Mouse (Mus musculus) intestine, embryonic 16.5 days (tissue): Measurements from ENCODE around the gene Gm11492. TPM values are rescaled to one million over a fixed set of nuclear protein-coding genes. Genes with fewer than 3 reads are reported as not detected.
A peak's percentile ranks its signal among the peaks of the same experiment; 100 is the strongest.

Source experiments
- ATAC-seq: fragments of 200-750 bp; cut with Nextera tagmentation; 2 replicates; pipeline ENCODE4 v1.8.0; 2017; ENCODE audit warnings: moderate TSS enrichment, moderate library complexity
- H3K27ac ChIP-seq: fragments of 300-500 bp; sonication (generic); 2 replicates; pipeline ENCODE4 v1.5.1; 2014; ENCODE audit warnings: mild to moderate bottlenecking, low read length
- H3K27me3 ChIP-seq: fragments of 300-500 bp; sonication (generic); replicated peaks from 2 replicates; pipeline ENCODE4 v1.6.1; 2014; ENCODE audit warnings: low read length, control low read depth, mixed read lengths; ENCODE audit not compliant: control insufficient read depth, insufficient read depth
- H3K36me3 ChIP-seq: fragments of 300-500 bp; sonication (generic); 2 replicates; pipeline ENCODE4 v1.6.1; 2014; ENCODE audit warnings: low read length, control low read depth; ENCODE audit not compliant: control insufficient read depth, insufficient read depth
- H3K4me1 ChIP-seq: fragments of 300-500 bp; sonication (generic); 2 replicates; pipeline ENCODE4 v1.6.1; 2014; ENCODE audit warnings: low read length, control low read depth, mixed read lengths; ENCODE audit not compliant: control insufficient read depth, insufficient read depth
- H3K4me2 ChIP-seq: fragments of 300-500 bp; sonication (generic); 2 replicates; pipeline ENCODE4 v1.6.1; 2014; ENCODE audit warnings: low read depth, low read length, control low read depth
- H3K4me3 ChIP-seq: fragments of 300-500 bp; sonication (generic); 2 replicates; pipeline ENCODE4 v1.5.1; 2014; ENCODE audit warnings: mild to moderate bottlenecking, low read length
- H3K9ac ChIP-seq: fragments of 300-500 bp; sonication (generic); 2 replicates; pipeline ENCODE4 v1.6.1; 2014; ENCODE audit warnings: low read depth, low read length
- H3K9me3 ChIP-seq: fragments of 300-500 bp; sonication (generic); 2 replicates; pipeline ENCODE4 v1.6.1; 2016; ENCODE audit warnings: low read length, control low read depth; ENCODE audit not compliant: control insufficient read depth
- WGBS: fragments of 180-500 bp; shearing (Covaris S2); extraction: QIAGEN DNeasy Blood & Tissue Kit; methylation state at CpG from one replicate; pipeline ENCODE4 v1.1.7; 2014; 5-methylcytosine and 5-hydroxymethylcytosine counted together
- polyA plus RNA-seq: library from polyadenylated mRNA; unstranded; fragments of >200 nt; fragmentation: Nextera tagmentation; extraction: Ambion mirVana; gene quantifications from 2 replicates; pipeline ENCODE4 v1.2.1, GENCODE M21; 2015

The Gm11492 gene
- polyA plus RNA-seq, 1 experiment from 2014 or later = not detected

DNA sequence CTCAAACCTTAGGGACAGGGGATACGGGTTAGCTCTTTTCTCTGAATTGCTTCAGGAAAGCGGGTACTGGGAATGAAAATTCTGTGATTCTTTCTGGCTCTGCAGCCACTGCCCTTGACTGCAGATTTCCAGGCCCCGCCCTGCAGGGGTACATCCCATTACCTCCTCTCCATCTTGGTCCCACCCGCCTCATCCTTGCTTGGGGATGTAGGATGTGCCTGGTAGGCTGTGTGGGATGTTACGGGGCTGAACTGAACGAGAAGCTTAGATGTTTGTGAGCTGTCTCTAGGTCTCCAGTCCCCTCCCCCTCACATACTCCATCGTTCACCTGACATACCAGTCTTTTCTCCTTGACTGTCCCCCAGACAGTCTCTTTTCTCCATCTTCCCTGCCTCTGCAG is 29.5 kb downstream of the Gm11492 start:
- H3K36me3 ChIP-seq = peaks cover 18% of the 10 kb centered on the region
- H3K9me3 ChIP-seq = no peaks in the 10 kb centered on the region
- H3K4me3 ChIP-seq = peak overlapping the region; percentile 74
- ATAC-seq = no peak
- H3K27me3 ChIP-seq = no peaks in the 10 kb centered on the region
- peaks cover 51% of the 10 kb centered on the region for H3K4me1 ChIP-seq
- peak overlapping the region; percentile 88 for H3K9ac ChIP-seq
- H3K4me2 ChIP-seq = peak overlapping the region; percentile 99
- 11% methylated on average over 7 of the region's 7 CpGs for WGBS
- peak overlapping the region; percentile 79 for H3K27ac ChIP-seq

DNA sequence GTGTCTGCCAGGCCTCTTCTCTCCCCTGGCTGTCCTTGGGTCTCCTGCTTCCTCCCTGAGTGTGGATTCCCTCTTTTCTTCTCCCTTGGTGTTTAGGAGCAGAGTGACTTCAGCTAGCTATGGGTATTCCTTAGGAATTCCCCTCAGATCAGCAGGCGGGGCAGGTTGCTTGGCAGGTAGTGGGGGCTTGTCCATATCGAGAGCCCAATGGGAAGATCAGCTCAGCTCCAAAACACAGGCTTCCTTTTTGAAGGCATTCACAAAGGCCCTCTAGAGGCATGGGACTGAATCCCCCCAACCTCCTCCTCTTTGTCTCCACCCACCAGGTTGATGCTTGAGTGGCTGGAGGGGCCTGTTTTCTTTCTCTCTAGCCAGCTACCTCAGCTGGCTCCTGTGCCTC is 30.0 kb downstream of the Gm11492 start:
- peak overlapping the region; percentile 88 for H3K9ac ChIP-seq
- H3K4me2 ChIP-seq = peak overlapping the region; percentile 99
- ATAC-seq = no peak
- no peaks in the 10 kb centered on the region for H3K27me3 ChIP-seq
- whole genome bisulfite sequencing = 36% methylated on average over 2 of the region's 2 CpGs
- H3K4me3 ChIP-seq = peak overlapping the region; percentile 74; the same call in 1 of the 2 replicates
- H3K27ac ChIP-seq = no peak overlapping the region
- H3K9me3 ChIP-seq = no peaks in the 10 kb centered on the region
- peaks cover 51% of the 10 kb centered on the region for H3K4me1 ChIP-seq
- peaks cover 21% of the 10 kb centered on the region for H3K36me3 ChIP-seq

DNA sequence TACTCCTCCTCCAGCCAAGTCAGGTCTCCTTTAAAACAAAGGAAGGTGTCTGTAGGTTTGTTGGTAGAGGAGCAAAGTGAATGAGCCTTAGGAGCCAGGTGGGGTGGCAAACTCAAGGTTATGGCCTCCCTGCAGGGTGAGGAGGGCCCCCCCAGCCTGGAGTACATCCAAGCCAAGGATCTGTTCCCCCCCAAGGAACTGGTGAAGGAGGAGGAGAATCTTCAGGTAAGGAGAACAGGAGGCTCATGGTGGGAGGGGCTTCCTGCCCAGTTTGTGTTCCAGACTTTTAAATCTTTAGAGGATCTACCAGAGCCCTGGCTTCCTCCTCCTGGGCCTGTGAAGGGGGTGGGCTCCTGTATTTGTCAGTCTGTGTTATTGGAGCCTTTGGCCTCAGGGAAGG is 30.6 kb downstream of the Gm11492 start:
- H3K36me3 ChIP-seq = peaks cover 25% of the 10 kb centered on the region
- no peak overlapping the region for H3K27ac ChIP-seq
- H3K9me3 ChIP-seq = no peaks in the 10 kb centered on the region
- H3K4me2 ChIP-seq = no peak overlapping the region
- H3K9ac ChIP-seq = no peak overlapping the region
- no peak for ATAC-seq
- H3K27me3 ChIP-seq = no peaks in the 10 kb centered on the region
- peaks cover 51% of the 10 kb centered on the region for H3K4me1 ChIP-seq
- H3K4me3 ChIP-seq = no peak overlapping the region

DNA sequence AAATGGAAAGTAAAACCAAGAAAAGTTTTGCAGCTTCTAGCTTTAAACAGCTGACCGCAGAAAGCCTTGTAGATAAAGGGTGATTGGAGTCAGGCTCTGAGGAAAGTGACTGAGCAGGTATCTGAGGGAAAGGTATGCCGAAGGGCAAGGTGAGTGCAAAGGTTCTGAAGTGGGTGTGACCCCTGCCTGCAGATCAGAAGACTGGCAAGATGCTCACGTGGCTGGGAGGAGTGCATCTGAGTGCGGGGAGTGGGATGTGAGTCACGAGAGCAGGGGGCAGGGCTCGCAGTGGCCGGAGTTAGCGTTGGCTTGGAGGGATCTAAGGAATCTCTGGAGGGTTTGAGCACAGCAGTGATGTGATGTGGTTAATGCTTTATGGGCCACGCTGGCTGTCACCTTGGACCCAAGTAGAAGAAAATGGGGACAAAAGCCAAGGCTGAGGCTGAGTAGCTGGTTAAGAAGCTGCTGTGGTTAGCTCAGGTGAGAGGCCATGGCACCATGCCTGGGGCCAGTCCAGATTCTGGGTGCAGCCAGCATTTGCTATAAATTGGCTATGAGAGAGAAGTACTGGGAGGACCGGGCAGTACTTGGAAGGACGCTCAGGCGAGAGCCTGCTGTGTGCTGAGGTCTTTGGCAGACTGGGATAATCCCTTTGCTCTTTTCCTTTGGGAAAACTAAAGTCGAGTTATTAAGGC is 33.1 kb downstream of the Gm11492 start:
- Histone ChIP-seq H3K4me3 (no peak overlapping the region), H3K9ac (no peak overlapping the region), H3K4me1 (peaks cover 33% of the 10 kb centered on the region), H3K36me3 (peaks cover 39% of the 10 kb centered on the region), H3K27me3 (no peaks in the 10 kb centered on the region), H3K27ac (0 out of 2 replicates have a peak overlapping the region, but pooled peaks have one; percentile 34), H3K4me2 (no peak overlapping the region), H3K9me3 (no peaks in the 10 kb centered on the region)
- 79% methylated on average over 13 of the region's 13 CpGs for WGBS
- ATAC-seq = peak; percentile 30

DNA sequence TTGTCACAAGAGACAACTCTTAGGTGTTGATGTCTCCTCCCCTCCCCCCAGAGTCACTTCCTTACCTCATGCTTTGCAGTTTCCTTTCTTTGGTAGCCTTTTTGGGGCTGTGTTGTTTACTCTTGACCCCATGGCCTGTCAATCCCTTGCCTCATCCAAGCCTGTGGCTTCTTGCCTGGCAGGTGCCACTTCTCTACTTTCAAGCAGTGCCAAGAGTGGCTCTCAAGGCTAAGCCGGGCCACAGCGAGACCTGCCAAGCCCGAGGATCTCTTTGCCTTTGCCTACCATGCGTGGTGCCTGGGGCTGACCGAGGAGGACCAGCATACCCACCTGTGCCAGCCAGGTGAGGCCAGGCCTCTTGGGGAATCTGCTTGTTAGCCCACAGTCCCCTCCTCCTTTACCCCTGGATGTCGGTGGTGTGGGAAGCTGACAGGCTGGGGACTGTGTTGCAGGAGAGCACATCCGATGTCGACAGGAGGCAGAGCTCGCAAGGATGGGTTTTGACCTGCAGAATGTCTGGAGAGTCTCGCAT is 33.9 kb downstream of the Gm11492 start:
- H3K36me3 ChIP-seq = peaks cover 43% of the 10 kb centered on the region
- H3K27me3 ChIP-seq = no peaks in the 10 kb centered on the region
- H3K4me2 ChIP-seq = no peak overlapping the region
- 92% methylated on average over 10 of the region's 10 CpGs for WGBS
- H3K27ac ChIP-seq = no peak overlapping the region
- H3K4me1 ChIP-seq = peaks cover 26% of the 10 kb centered on the region
- H3K4me3 ChIP-seq = no peak overlapping the region
- no peak overlapping the region for H3K9ac ChIP-seq
- no peak for ATAC-seq
- H3K9me3 ChIP-seq = no peaks in the 10 kb centered on the region

DNA sequence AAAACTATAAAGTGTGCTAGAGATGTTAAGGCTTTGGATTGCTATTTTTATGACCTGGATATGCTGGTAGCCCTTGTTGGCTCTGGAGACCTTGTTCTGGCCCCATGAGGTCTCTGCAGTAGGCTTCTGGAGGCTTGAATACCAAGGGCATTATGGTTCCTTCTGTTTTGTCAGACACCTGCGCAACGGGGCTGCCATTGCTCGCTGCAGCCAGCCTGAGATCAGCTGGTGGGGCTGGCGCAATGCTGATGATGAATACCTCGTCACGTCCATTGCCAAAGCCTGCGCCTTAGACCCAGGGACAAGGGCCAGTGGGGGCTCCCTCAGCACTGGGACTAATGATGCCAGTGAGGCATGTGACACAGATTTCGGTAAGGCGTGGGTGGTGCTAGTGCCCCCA is 35.8 kb downstream of the Gm11492 start:
- H3K27ac ChIP-seq = no peak overlapping the region
- H3K4me3 ChIP-seq = no peak overlapping the region
- H3K4me2 ChIP-seq = no peak overlapping the region
- peaks cover 13% of the 10 kb centered on the region; the same call in 1 of the 2 replicates for H3K4me1 ChIP-seq
- no peaks in the 10 kb centered on the region for H3K27me3 ChIP-seq
- no peak for ATAC-seq
- H3K9ac ChIP-seq = no peak overlapping the region
- peaks cover 44% of the 10 kb centered on the region for H3K36me3 ChIP-seq
- H3K9me3 ChIP-seq = no peaks in the 10 kb centered on the region
- WGBS = 93% methylated on average over 9 of the region's 9 CpGs

- WGBS = 96% methylated on average over 2 of the region's 2 CpGs
- Histone ChIP-seq H3K4me1 (peaks cover 7% of the 10 kb centered on the region; the same call in 1 of the 2 replicates), H3K9ac (no peak overlapping the region), H3K27me3 (no peaks in the 10 kb centered on the region), H3K27ac (no peak overlapping the region), H3K9me3 (no peaks in the 10 kb centered on the region), H3K4me2 (no peak overlapping the region), H3K4me3 (no peak overlapping the region), H3K36me3 (peaks cover 33% of the 10 kb centered on the region)
- no peak for ATAC-seq
Measured at GRCm38 (mm10) chr11:87603571-87603970, 37.1 kb downstream of the Gm11492 start.

DNA sequence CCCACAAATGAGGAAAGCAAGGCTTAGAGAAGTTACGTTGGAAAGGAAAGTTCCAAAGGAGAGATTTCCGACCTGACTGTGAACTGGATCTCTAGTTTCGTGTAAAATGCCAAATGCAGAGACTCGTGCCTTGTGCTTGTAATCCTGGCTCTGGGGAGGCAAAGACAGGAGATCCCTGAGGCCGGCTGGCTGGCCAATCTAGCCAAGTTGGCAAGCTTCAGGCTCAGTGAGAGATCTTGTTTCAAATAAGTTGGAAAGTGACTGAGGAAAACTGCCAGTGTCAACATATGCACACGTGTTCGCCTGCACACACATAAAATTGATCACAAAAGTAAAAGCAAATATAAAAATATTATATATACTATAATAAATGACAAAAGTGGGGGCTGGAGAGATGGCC is 42.8 kb downstream of the Gm11492 start:
- 92% methylated on average over 7 of the region's 7 CpGs for WGBS
- Histone ChIP-seq H3K36me3 (peaks cover 42% of the 10 kb centered on the region), H3K4me1 (no peaks in the 10 kb centered on the region)

DNA sequence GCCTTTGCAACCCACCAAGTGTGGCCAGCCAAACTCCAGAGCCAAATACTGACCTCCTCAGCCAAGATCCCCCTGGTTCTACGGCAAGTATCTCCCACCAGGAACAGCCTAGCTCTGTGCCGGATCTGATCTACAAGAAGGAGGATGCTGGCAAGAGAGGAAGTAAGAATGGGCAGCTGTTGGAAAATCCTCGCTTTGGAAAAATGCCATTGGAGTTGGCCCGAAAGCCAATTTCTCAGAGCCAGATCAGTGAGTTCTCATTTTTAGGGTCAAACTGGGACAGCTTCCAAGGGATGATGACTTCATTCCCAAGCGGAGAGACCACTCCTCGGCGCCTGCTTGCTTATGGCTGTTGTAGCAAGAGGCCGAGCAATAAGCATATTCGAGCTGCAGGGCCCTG is 45.1 kb downstream of the Gm11492 start:
- H3K9me3 ChIP-seq = 0 out of 2 replicates have a peak, but pooled peaks cover under 1% of the 10 kb centered on the region
- no peak overlapping the region for H3K4me2 ChIP-seq
- no peaks in the 10 kb centered on the region for H3K27me3 ChIP-seq
- H3K36me3 ChIP-seq = peaks cover 50% of the 10 kb centered on the region
- H3K27ac ChIP-seq = no peak overlapping the region
- H3K4me1 ChIP-seq = no peaks in the 10 kb centered on the region
- no peak overlapping the region for H3K4me3 ChIP-seq
- no peak for ATAC-seq
- H3K9ac ChIP-seq = no peak overlapping the region
- 89% methylated on average over 9 of the region's 9 CpGs for WGBS

More for the DNA sequence above, 42.8 kb downstream of the Gm11492 start:
- Histone ChIP-seq H3K27ac (no peak overlapping the region), H3K27me3 (no peaks in the 10 kb centered on the region), H3K4me2 (no peak overlapping the region), H3K9ac (no peak overlapping the region), H3K4me3 (no peak overlapping the region), H3K9me3 (no peaks in the 10 kb centered on the region)
- ATAC-seq = no peak
